Mouse (Mus musculus) adipose tissue, adult 10 weeks (tissue): ENCODE measurements around the gene Tmem200b. TPM values are rescaled to one million over a fixed set of nuclear protein-coding genes. Genes with fewer than 3 reads are reported as not detected.

ENCODE experiments used
- polyA plus RNA-seq: library from polyadenylated mRNA; stranded (reverse); fragments of 350-450 nt; fragmentation: Illumina TruSeq; extraction: RNeasy Lipid Tissue Mini Kit (QIAGEN cat#74804); gene quantifications from one replicate; pipeline ENCODE4 v1.2.3, GENCODE M21; 2014; ENCODE audit warnings: low read depth, low replicate concordance

Tmem200b gene
- polyA plus RNA-seq, result 5.1 TPM

GRCm38 (mm10) chr4:131921461-131922346 is at the start of gene Tmem200b:
Gene Tmem200b, plus strand, starts transcription at chr4:131921771.

GRCm38 (mm10) chr4:131873293-131874168 is 48.0 kb upstream of the Tmem200b start, which contains the start of gene Srsf4:
Gene Srsf4, plus strand, starts transcription at chr4:131873617.

Other genes starting within 250 kb of the Tmem200b start
- 9.9 TPM for gene Ptpru, start 83.5 kb upstream of the Tmem200b start, polyA plus RNA-seq
- gene Mecr, start 78.3 kb upstream of the Tmem200b start, polyA plus RNA-seq, result 43.3 TPM
- gene Srsf4, start 48.2 kb upstream of the Tmem200b start, polyA plus RNA-seq, result 46.4 TPM
- 0.42 TPM for gene Gm10300, start 152.9 kb downstream of the Tmem200b start, polyA plus RNA-seq
- 33.6 TPM for gene Epb41, start 153.6 kb downstream of the Tmem200b start, polyA plus RNA-seq
- not detected for gene Oprd1, start 222.7 kb downstream of the Tmem200b start, polyA plus RNA-seq